Mouse (Mus musculus): Measurements from ENCODE around the gene Reep1.
"Not testable (repeated sequence)": the region's sequence is repeated elsewhere in the genome, so short reads cannot be mapped to it uniquely, and the experiment has no call there.

Reep1 gene

GRCm38 (mm10) chr6:71839815-71840214 lies 132.5 kb downstream of the Reep1 start:
- in situ Hi-C loops (cut with MboI, MseI), result no loop called here

- in situ Hi-C loops (cut with MboI, MseI), result no loop called here
Measured at GRCm38 (mm10) chr6:71840597-71841290, 133.4 kb downstream of the Reep1 start.

- in situ Hi-C loops (cut with MboI, MseI), result not testable (repeated sequence)
Measured at GRCm38 (mm10) chr6:71846906-71847305, 139.5 kb downstream of the Reep1 start.
